Mouse (Mus musculus): Measurements from ENCODE around the gene Dlk1. TPM values are rescaled to one million over a fixed set of nuclear protein-coding genes. Genes with fewer than 3 reads are reported as not detected.
A peak's percentile ranks its signal among the peaks of the same experiment; 100 is the strongest.

Gene Dlk1
- total RNA-seq (2014; rRNA removed) (22.1 and 38.8 TPM in 2 replicates), polyA plus RNA-seq (2015; fragmentation: Nextera tagmentation; extraction: Ambion mirVana) (41.4 and 47.5 TPM in 2 replicates)

DNA sequence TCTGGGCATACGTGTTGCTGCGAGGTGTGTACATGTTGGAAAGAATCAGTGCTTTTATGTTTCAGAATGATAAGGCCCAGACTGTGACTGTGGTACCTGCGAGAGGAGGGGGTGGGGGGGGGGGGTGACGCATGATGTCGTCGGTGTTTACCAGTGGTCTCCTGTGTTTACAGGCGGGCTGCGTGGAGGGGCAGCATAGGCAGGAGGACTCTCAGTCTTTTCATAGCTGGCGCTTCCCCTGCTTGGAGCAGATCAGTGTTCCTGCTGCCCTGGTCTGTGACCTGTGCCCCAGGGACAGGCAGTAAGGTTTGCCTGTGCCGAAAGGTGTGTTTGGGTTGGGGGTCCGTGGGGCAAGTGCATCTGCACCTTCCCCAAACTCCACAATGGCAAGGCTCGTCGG lies at the start of gene Dlk1:
Gene Dlk1 (plus strand): TSS at position 232 of the 400 bp plus-strand sequence.
- Histone ChIP-seq H3K36me3 (ENCODE audit: insufficient read depth, low read length) (no peaks in the 10 kb centered on the region), H3K27me3 (ENCODE audit: insufficient read depth, low read length) (peaks cover 58% of the 10 kb centered on the region), H3K9me3 (ENCODE audit: low read length) (no peaks in the 10 kb centered on the region), H3K4me1 (ENCODE audit: insufficient read depth, low read length) (peaks cover 3% of the 10 kb centered on the region; the same call in 1 of the 2 replicates), H3K4me3 (ENCODE audit: low read depth, low read length) (peak within 1 kb of the TSS; percentile 43), H3K27ac (ENCODE audit: low read depth, low read length) (no peak within 1 kb of the TSS), H3K4me2 (ENCODE audit: low read depth, low read length, poor library complexity, severe bottlenecking) (peak within 1 kb of the TSS; percentile 84), H3K9ac (replicated peaks; ENCODE audit: low read length, poor library complexity, severe bottlenecking) (0 out of 2 replicates have a peak within 1 kb of the TSS, but pooled peaks have one; percentile 24)
- DNase-seq (ENCODE audit: low spot score) (no peak), ATAC-seq (ENCODE audit: low FRiP score) (no peak)
- 7% methylated on average over 13 of the region's 13 CpGs for WGBS
- no peak for TF ChIP-seq CTCF (IDR thresholded peaks at IDR 0.05)

GRCm38 (mm10) chr12:109402943-109403342 lies 49.7 kb upstream of the Dlk1 start:
- H3K9me3 ChIP-seq (ENCODE audit: low read length), result no peaks in the 10 kb centered on the region
- no peak overlapping the region for H3K27ac ChIP-seq (ENCODE audit: low read depth, low read length)
- no peak for TF ChIP-seq CTCF (IDR thresholded peaks at IDR 0.05)
- WGBS, result 53% methylated on average over 5 of the region's 5 CpGs
- no peaks in the 10 kb centered on the region for H3K36me3 ChIP-seq (ENCODE audit: insufficient read depth, low read length)
- DNase-seq (ENCODE audit: low spot score), result no peak
- no peak overlapping the region for H3K4me2 ChIP-seq (ENCODE audit: low read depth, low read length, poor library complexity, severe bottlenecking)
- ATAC-seq (ENCODE audit: low FRiP score), result no peak
- no peaks in the 10 kb centered on the region for H3K27me3 ChIP-seq (ENCODE audit: insufficient read depth, low read length)
- peaks cover 5% of the 10 kb centered on the region; the same call in 1 of the 2 replicates for H3K4me1 ChIP-seq (ENCODE audit: insufficient read depth, low read length)
- H3K4me3 ChIP-seq (ENCODE audit: low read depth, low read length), result no peak overlapping the region
- H3K9ac ChIP-seq (replicated peaks; ENCODE audit: low read length, poor library complexity, severe bottlenecking), result no peak overlapping the region

DNA sequence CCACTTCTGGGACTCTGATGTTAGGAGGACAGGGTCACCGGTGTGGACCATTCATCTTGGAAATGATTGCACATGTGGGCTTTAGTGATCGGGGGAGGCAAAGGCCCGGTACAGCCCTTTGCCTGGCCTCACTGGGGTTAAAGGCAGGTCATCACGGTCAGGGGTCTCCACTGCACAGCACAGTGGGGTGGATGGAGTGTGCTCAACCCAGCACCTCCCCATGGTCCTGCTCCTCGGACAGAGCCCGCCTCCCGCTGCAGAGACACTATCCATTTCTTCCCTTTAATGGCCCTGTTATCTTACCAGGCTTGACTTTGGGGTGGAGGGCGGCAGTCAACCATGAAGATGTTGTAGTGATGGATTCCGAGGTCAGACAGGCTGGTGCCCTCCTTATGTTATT lies 48.9 kb upstream of the Dlk1 start:
- Histone ChIP-seq H3K27me3 (ENCODE audit: insufficient read depth, low read length) (no peaks in the 10 kb centered on the region; the same call in 1 of the 2 replicates), H3K9me3 (ENCODE audit: low read length) (no peaks in the 10 kb centered on the region), H3K4me1 (ENCODE audit: insufficient read depth, low read length) (peaks cover 5% of the 10 kb centered on the region; the same call in 1 of the 2 replicates), H3K36me3 (ENCODE audit: insufficient read depth, low read length) (no peaks in the 10 kb centered on the region), H3K4me2 (ENCODE audit: low read depth, low read length, poor library complexity, severe bottlenecking) (no peak overlapping the region), H3K4me3 (ENCODE audit: low read depth, low read length) (no peak overlapping the region), H3K9ac (replicated peaks; ENCODE audit: low read length, poor library complexity, severe bottlenecking) (no peak overlapping the region), H3K27ac (ENCODE audit: low read depth, low read length) (no peak overlapping the region)
- WGBS, result 89% methylated on average over 9 of the region's 9 CpGs
- DNase-seq (ENCODE audit: low spot score) (no peak), ATAC-seq (ENCODE audit: low FRiP score) (no peak)
- no peak for TF ChIP-seq CTCF (IDR thresholded peaks at IDR 0.05)

DNA sequence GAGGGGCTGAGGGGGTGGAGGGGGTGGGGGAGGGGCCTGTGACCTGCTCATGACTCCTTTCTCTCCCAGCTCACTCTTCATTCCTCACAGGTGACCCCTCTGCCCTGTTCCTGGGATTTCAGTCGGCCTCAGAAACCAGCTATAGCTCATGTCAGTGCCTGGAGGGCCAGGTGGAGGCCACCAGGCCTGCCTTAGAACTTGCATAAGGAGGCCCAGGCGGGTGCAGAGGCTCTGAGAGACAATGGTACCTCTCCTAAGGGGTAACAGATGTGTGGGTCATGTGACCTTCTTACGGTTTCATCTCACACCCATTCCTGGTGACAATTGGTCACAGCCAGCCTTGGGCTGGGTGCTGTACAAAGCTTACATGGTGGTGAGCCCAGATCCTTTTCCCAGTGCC lies 46.6 kb upstream of the Dlk1 start:
- Histone ChIP-seq H3K9ac (replicated peaks; ENCODE audit: low read length, poor library complexity, severe bottlenecking) (no peak overlapping the region), H3K4me3 (ENCODE audit: low read depth, low read length) (no peak overlapping the region), H3K4me2 (ENCODE audit: low read depth, low read length, poor library complexity, severe bottlenecking) (no peak overlapping the region), H3K36me3 (ENCODE audit: insufficient read depth, low read length) (no peaks in the 10 kb centered on the region), H3K27me3 (ENCODE audit: insufficient read depth, low read length) (no peaks in the 10 kb centered on the region; the same call in 1 of the 2 replicates), H3K9me3 (ENCODE audit: low read length) (no peaks in the 10 kb centered on the region), H3K4me1 (ENCODE audit: insufficient read depth, low read length) (peaks cover 3% of the 10 kb centered on the region), H3K27ac (ENCODE audit: low read depth, low read length) (no peak overlapping the region)
- TF ChIP-seq CTCF (IDR thresholded peaks at IDR 0.05), result no peak
- WGBS, result 58% methylated on average over 3 of the region's 3 CpGs
- DNase-seq (ENCODE audit: low spot score) (no peak), ATAC-seq (ENCODE audit: low FRiP score) (no peak)

- no peaks in the 10 kb centered on the region for H3K36me3 ChIP-seq (ENCODE audit: insufficient read depth, low read length)
- H3K27ac ChIP-seq (ENCODE audit: low read depth, low read length), result no peak overlapping the region
- no peak overlapping the region for H3K9ac ChIP-seq (replicated peaks; ENCODE audit: low read length, poor library complexity, severe bottlenecking)
- WGBS, result 30% methylated on average over 11 of the region's 11 CpGs
- no peaks in the 10 kb centered on the region for H3K9me3 ChIP-seq (ENCODE audit: low read length)
- H3K4me2 ChIP-seq (ENCODE audit: low read depth, low read length, poor library complexity, severe bottlenecking), result no peak overlapping the region
- H3K4me1 ChIP-seq (ENCODE audit: insufficient read depth, low read length), result peaks cover 9% of the 10 kb centered on the region
- no peak overlapping the region for H3K4me3 ChIP-seq (ENCODE audit: low read depth, low read length)
- TF ChIP-seq CTCF (IDR thresholded peaks at IDR 0.05), result no peak
- no peak for DNase-seq (ENCODE audit: low spot score)
- H3K27me3 ChIP-seq (ENCODE audit: insufficient read depth, low read length), result no peaks in the 10 kb centered on the region; the same call in 1 of the 2 replicates
- ATAC-seq (ENCODE audit: low FRiP score), result no peak
Observed at GRCm38 (mm10) chr12:109410723-109411122, 41.9 kb upstream of the Dlk1 start.

- no peak overlapping the region for H3K9ac ChIP-seq (replicated peaks; ENCODE audit: low read length, poor library complexity, severe bottlenecking)
- DNase-seq (ENCODE audit: low spot score) (no peak), ATAC-seq (ENCODE audit: low FRiP score) (peak; percentile 47; the same call in 1 of the 2 replicates)
- H3K4me1 ChIP-seq (ENCODE audit: insufficient read depth, low read length), result peaks cover 9% of the 10 kb centered on the region
- H3K36me3 ChIP-seq (ENCODE audit: insufficient read depth, low read length), result no peaks in the 10 kb centered on the region
- H3K27me3 ChIP-seq (ENCODE audit: insufficient read depth, low read length), result no peaks in the 10 kb centered on the region; the same call in 1 of the 2 replicates
- H3K27ac ChIP-seq (ENCODE audit: low read depth, low read length), result no peak overlapping the region
- H3K4me3 ChIP-seq (ENCODE audit: low read depth, low read length), result no peak overlapping the region
- H3K4me2 ChIP-seq (ENCODE audit: low read depth, low read length, poor library complexity, severe bottlenecking), result no peak overlapping the region
- 53% methylated on average over 9 of the region's 9 CpGs for WGBS
- TF ChIP-seq CTCF (IDR thresholded peaks at IDR 0.05), result no peak
- H3K9me3 ChIP-seq (ENCODE audit: low read length), result no peaks in the 10 kb centered on the region
Observed at GRCm38 (mm10) chr12:109411172-109412070, 41.2 kb upstream of the Dlk1 start.

All from midbrain, postnatal 0 days (tissue).